Mouse (Mus musculus) limb, embryonic 10.5 days (tissue): ENCODE measurements around the gene Lrrc9. TPM values are rescaled to one million over a fixed set of nuclear protein-coding genes. Genes with fewer than 3 reads are reported as not detected.

Experiments
- DNase-seq: peaks from one replicate; pipeline ENCODE4 v3.0.0-alpha.2; 2017; ENCODE audit warnings: low spot score
- H3K27ac ChIP-seq: fragments of 300-500 bp; sonication (generic); 2 replicates; pipeline ENCODE4 v1.5.1; 2016; ENCODE audit warnings: mild to moderate bottlenecking
- H3K27me3 ChIP-seq: fragments of 300-500 bp; sonication (generic); 2 replicates; pipeline ENCODE4 v1.6.1; 2016; ENCODE audit warnings: low read depth, mild to moderate bottlenecking; ENCODE audit not compliant: poor library complexity, severe bottlenecking
- H3K36me3 ChIP-seq: fragments of 300-500 bp; sonication (generic); 2 replicates; pipeline ENCODE4 v1.6.1; 2016; ENCODE audit warnings: mild to moderate bottlenecking, moderate library complexity
- H3K4me1 ChIP-seq: fragments of 300-500 bp; sonication (generic); 2 replicates; pipeline ENCODE4 v1.6.1; 2016
- H3K4me3 ChIP-seq: fragments of 300-500 bp; sonication (generic); 2 replicates; pipeline ENCODE4 v1.5.1; 2016; ENCODE audit warnings: mild to moderate bottlenecking, moderate library complexity
- H3K9me3 ChIP-seq: fragments of 300-500 bp; sonication (generic); replicated peaks from 2 replicates; pipeline ENCODE4 v1.6.1; 2016; ENCODE audit warnings: mild to moderate bottlenecking
- WGBS: fragments of 180-500 bp; shearing (Covaris S2); methylation state at CpG from one replicate; pipeline ENCODE4 v1.1.7; 2016; 5-methylcytosine and 5-hydroxymethylcytosine counted together
- polyA plus RNA-seq: library from polyadenylated mRNA; unstranded; fragments of >200 nt; fragmentation: Nextera tagmentation; extraction: Ambion mirVana; gene quantifications from 2 replicates; pipeline ENCODE4 v1.2.1, GENCODE M21; 2016

Lrrc9 gene
- polyA plus RNA-seq = 0.80 and 0.89 TPM in 2 replicates

- peaks cover 11% of the 10 kb centered on the region for H3K4me1 ChIP-seq
- no peaks in the 10 kb centered on the region for H3K9me3 ChIP-seq
- H3K27ac ChIP-seq = peak within 1 kb of the TSS; percentile 88
- H3K36me3 ChIP-seq = no peaks in the 10 kb centered on the region
- 0% methylated on average over 31 of the region's 31 CpGs for WGBS
- H3K27me3 ChIP-seq = no peaks in the 10 kb centered on the region
- H3K4me3 ChIP-seq = peak within 1 kb of the TSS; percentile 57
- DNase-seq = peak; percentile 88
Measured at GRCm38 (mm10) chr12:72441839-72442576, at the start of gene Lrrc9. TSS of gene Lrrc9 (plus strand) at chr12:72441866.

- Histone ChIP-seq H3K36me3 (no peaks in the 10 kb centered on the region), H3K4me3 (no peak overlapping the region), H3K4me1 (no peaks in the 10 kb centered on the region), H3K27me3 (no peaks in the 10 kb centered on the region), H3K27ac (no peak overlapping the region), H3K9me3 (no peaks in the 10 kb centered on the region)
- 56% methylated on average over 13 of the region's 13 CpGs for WGBS
- no peak for DNase-seq
Measured at GRCm38 (mm10) chr12:72393046-72393805, 48.4 kb upstream of the Lrrc9 start.

- Histone ChIP-seq H3K9me3 (no peaks in the 10 kb centered on the region), H3K27ac (no peak overlapping the region), H3K36me3 (no peaks in the 10 kb centered on the region), H3K4me1 (peaks cover 21% of the 10 kb centered on the region), H3K4me3 (no peak overlapping the region), H3K27me3 (peaks cover 43% of the 10 kb centered on the region)
- no peak for DNase-seq
- WGBS = 68% methylated on average over 4 of the region's 5 CpGs
Measured at GRCm38 (mm10) chr12:72405031-72405430, 36.6 kb upstream of the Lrrc9 start.

- Histone ChIP-seq H3K9me3 (no peaks in the 10 kb centered on the region), H3K36me3 (no peaks in the 10 kb centered on the region), H3K27me3 (peaks cover 51% of the 10 kb centered on the region), H3K27ac (no peak overlapping the region), H3K4me1 (peaks cover 21% of the 10 kb centered on the region), H3K4me3 (peak overlapping the region; percentile 73; the same call in 1 of the 2 replicates)
- WGBS = 6% methylated on average over 11 of the region's 11 CpGs
- DNase-seq = peak; percentile 37
Measured at GRCm38 (mm10) chr12:72407146-72407545, 34.5 kb upstream of the Lrrc9 start.

GRCm38 (mm10) chr12:72407721-72408110 lies 34.0 kb upstream of the Lrrc9 start:
- H3K4me1 ChIP-seq = peaks cover 21% of the 10 kb centered on the region
- no peak overlapping the region for H3K27ac ChIP-seq
- no peak for DNase-seq
- H3K9me3 ChIP-seq = no peaks in the 10 kb centered on the region
- H3K27me3 ChIP-seq = peaks cover 51% of the 10 kb centered on the region
- WGBS = under 1% methylated on average over 17 of the region's 17 CpGs
- H3K4me3 ChIP-seq = peak overlapping the region; percentile 73
- H3K36me3 ChIP-seq = no peaks in the 10 kb centered on the region

GRCm38 (mm10) chr12:72408111-72408891 lies 33.4 kb upstream of the Lrrc9 start:
- no peaks in the 10 kb centered on the region for H3K36me3 ChIP-seq
- peak overlapping the region; percentile 73 for H3K4me3 ChIP-seq
- peaks cover 21% of the 10 kb centered on the region for H3K4me1 ChIP-seq
- H3K9me3 ChIP-seq = no peaks in the 10 kb centered on the region
- peaks cover 51% of the 10 kb centered on the region for H3K27me3 ChIP-seq
- H3K27ac ChIP-seq = peak overlapping the region; percentile 51; the same call in 1 of the 2 replicates
- WGBS = under 1% methylated on average over 62 of the region's 63 CpGs
- DNase-seq = peak; percentile 77

- Histone ChIP-seq H3K4me1 (peaks cover 21% of the 10 kb centered on the region), H3K9me3 (no peaks in the 10 kb centered on the region), H3K36me3 (no peaks in the 10 kb centered on the region), H3K27me3 (peaks cover 51% of the 10 kb centered on the region), H3K4me3 (peak within 1 kb of the TSS; percentile 73), H3K27ac (peak within 1 kb of the TSS; percentile 51; the same call in 1 of the 2 replicates)
- DNase-seq = no peak
- WGBS = 27% methylated on average over 6 of the region's 6 CpGs
Measured at GRCm38 (mm10) chr12:72408954-72409353, 32.7 kb upstream of the Lrrc9 start, which contains the start of gene Rtn1. TSS of gene Rtn1 (minus strand) at chr12:72409054.

GRCm38 (mm10) chr12:72417762-72418161 lies 23.9 kb upstream of the Lrrc9 start:
- Histone ChIP-seq H3K4me3 (no peak overlapping the region), H3K27ac (no peak overlapping the region), H3K27me3 (no peaks in the 10 kb centered on the region), H3K36me3 (no peaks in the 10 kb centered on the region), H3K9me3 (no peaks in the 10 kb centered on the region), H3K4me1 (no peaks in the 10 kb centered on the region)
- DNase-seq = no peak
- 34% methylated on average over 3 of the region's 3 CpGs for WGBS

- H3K4me3 ChIP-seq = no peak overlapping the region
- DNase-seq = no peak
- WGBS = 57% methylated on average over 4 of the region's 4 CpGs
Measured at GRCm38 (mm10) chr12:72422681-72423080, 19.0 kb upstream of the Lrrc9 start.

GRCm38 (mm10) chr12:72427722-72428126 lies 13.9 kb upstream of the Lrrc9 start:
- no peak overlapping the region for H3K27ac ChIP-seq
- WGBS = 29% methylated on average over 11 of the region's 11 CpGs
- no peaks in the 10 kb centered on the region for H3K9me3 ChIP-seq
- H3K36me3 ChIP-seq = no peaks in the 10 kb centered on the region
- H3K27me3 ChIP-seq = no peaks in the 10 kb centered on the region
- peak; percentile 69 for DNase-seq
- no peaks in the 10 kb centered on the region for H3K4me1 ChIP-seq
- no peak overlapping the region for H3K4me3 ChIP-seq

More at GRCm38 (mm10) chr12:72422681-72423080, 19.0 kb upstream of the Lrrc9 start:
- H3K27me3 ChIP-seq = no peaks in the 10 kb centered on the region
- H3K36me3 ChIP-seq = no peaks in the 10 kb centered on the region
- H3K27ac ChIP-seq = no peak overlapping the region
- H3K4me1 ChIP-seq = no peaks in the 10 kb centered on the region
- no peaks in the 10 kb centered on the region for H3K9me3 ChIP-seq

GRCm38 (mm10) chr12:72432209-72432608 lies 9.5 kb upstream of the Lrrc9 start:
- Histone ChIP-seq H3K27ac (no peak overlapping the region), H3K4me3 (no peak overlapping the region), H3K4me1 (no peaks in the 10 kb centered on the region), H3K36me3 (no peaks in the 10 kb centered on the region), H3K27me3 (no peaks in the 10 kb centered on the region), H3K9me3 (no peaks in the 10 kb centered on the region)
- no peak for DNase-seq
- WGBS = 90% methylated on average over 4 of the region's 4 CpGs

- no peak overlapping the region for H3K4me3 ChIP-seq
- no peak overlapping the region for H3K27ac ChIP-seq
- H3K4me1 ChIP-seq = no peaks in the 10 kb centered on the region
- H3K9me3 ChIP-seq = no peaks in the 10 kb centered on the region
- no peaks in the 10 kb centered on the region for H3K27me3 ChIP-seq
- 85% methylated on average over 9 of the region's 9 CpGs for WGBS
- H3K36me3 ChIP-seq = no peaks in the 10 kb centered on the region
- no peak for DNase-seq
Measured at GRCm38 (mm10) chr12:72433241-72433865, 8.3 kb upstream of the Lrrc9 start.
